Mouse (Mus musculus): ENCODE measurements around the gene Slc16a8. TPM values are rescaled to one million over a fixed set of nuclear protein-coding genes. Genes with fewer than 3 reads are reported as not detected.

Gene Slc16a8
- total and polyA plus RNA-seq, 2 experiments from 2014 or later: 0.95 to 1.6 TPM

DNA sequence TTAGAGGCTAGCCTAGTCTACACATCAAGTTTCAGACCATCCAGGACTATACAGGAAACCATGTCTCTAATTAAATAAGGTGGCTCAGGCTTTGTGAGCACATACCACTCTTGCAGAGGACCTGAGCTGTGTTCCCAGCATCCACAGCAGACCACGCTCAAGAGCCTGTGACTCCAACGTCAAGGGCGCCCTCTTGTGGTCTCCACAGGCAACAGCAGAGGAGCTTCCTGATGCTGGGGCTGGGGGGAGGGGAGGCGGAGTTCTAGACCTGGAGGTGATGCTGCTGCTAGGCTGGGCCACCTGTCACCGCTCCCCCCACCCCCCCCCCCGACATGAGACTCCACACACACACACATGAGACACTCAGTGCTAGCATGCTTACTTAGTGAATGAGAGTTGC, 25.6 kb upstream of the Slc16a8 start:
- no peak for ATAC-seq
- Histone ChIP-seq H3K27ac (ENCODE audit: low read depth, low read length) (no peak overlapping the region), H3K27me3 (ENCODE audit: insufficient read depth, low read length) (no peaks in the 10 kb centered on the region), H3K9me3 (ENCODE audit: low read length) (no peaks in the 10 kb centered on the region), H3K4me3 (ENCODE audit: low read depth, low read length) (no peak overlapping the region), H3K4me1 (ENCODE audit: insufficient read depth) (no peaks in the 10 kb centered on the region), H3K4me2 (ENCODE audit: low read depth) (no peak overlapping the region), H3K36me3 (ENCODE audit: insufficient read depth) (no peaks in the 10 kb centered on the region), H3K9ac (no peak overlapping the region)
- peak; percentile 53 for TF ChIP-seq CTCF (IDR thresholded peaks at IDR 0.05; ENCODE audit: low read depth)
- DNase-seq: no peak
- 24% methylated on average over 6 of the region's 6 CpGs for WGBS

DNA sequence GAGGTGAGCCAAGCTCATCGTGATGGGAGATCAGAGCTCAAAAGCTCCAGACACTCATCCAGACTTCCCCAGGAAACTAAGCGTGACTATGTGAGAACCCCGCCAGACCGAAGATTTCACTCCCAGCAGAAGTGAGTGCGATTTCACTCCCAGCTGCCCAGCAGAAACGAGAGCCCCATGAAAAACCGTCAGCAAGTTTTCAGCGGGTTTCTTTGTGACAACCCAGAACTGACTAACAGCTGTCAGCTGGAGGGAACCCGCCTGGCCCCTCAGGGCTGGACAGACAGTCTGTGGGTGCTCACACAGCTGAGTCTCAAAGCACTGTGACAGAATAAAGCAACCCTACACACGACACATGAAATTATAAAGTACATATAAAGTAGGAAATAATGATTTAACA, 23.2 kb upstream of the Slc16a8 start:
- Histone ChIP-seq H3K27me3 (ENCODE audit: insufficient read depth, low read length) (no peaks in the 10 kb centered on the region), H3K36me3 (ENCODE audit: insufficient read depth) (no peaks in the 10 kb centered on the region), H3K4me1 (ENCODE audit: insufficient read depth) (no peaks in the 10 kb centered on the region), H3K4me2 (ENCODE audit: low read depth) (no peak overlapping the region), H3K4me3 (ENCODE audit: low read depth, low read length) (no peak overlapping the region), H3K27ac (ENCODE audit: low read depth, low read length) (no peak overlapping the region), H3K9me3 (ENCODE audit: low read length) (no peaks in the 10 kb centered on the region), H3K9ac (no peak overlapping the region)
- no peak for DNase-seq
- WGBS: 75% methylated on average over 10 of the region's 10 CpGs
- no peak for ATAC-seq
- TF ChIP-seq CTCF (IDR thresholded peaks at IDR 0.05; ENCODE audit: low read depth): no peak

DNA sequence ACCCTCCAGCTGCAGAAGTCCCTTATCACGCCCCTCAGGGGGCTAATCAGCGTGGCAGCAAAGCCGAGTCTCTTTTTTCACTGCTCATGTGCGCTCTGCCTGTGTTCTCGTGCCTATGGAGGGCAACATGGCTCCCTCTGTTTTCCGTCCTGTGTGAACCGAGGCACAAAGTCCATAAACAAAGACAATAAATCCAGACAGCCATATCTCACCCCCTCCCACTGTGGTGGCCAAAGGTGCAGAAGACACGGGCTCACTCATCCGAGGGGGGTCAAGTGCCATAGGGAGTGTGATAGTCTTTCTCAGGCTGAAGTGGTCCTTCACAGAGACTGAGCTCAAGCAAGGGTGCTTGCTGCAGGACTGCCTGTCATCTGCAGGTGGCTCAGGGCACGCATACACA, 18.5 kb upstream of the Slc16a8 start:
- TF ChIP-seq CTCF (IDR thresholded peaks at IDR 0.05; ENCODE audit: low read depth): no peak
- H3K27me3 ChIP-seq (ENCODE audit: insufficient read depth, low read length): no peaks in the 10 kb centered on the region
- H3K9ac ChIP-seq: no peak overlapping the region
- no peak for ATAC-seq
- H3K36me3 ChIP-seq (ENCODE audit: insufficient read depth): no peaks in the 10 kb centered on the region
- H3K4me2 ChIP-seq (ENCODE audit: low read depth): no peak overlapping the region
- H3K4me1 ChIP-seq (ENCODE audit: insufficient read depth): no peaks in the 10 kb centered on the region
- H3K9me3 ChIP-seq (ENCODE audit: low read length): no peaks in the 10 kb centered on the region
- no peak overlapping the region for H3K27ac ChIP-seq (ENCODE audit: low read depth, low read length)
- WGBS: 65% methylated on average over 10 of the region's 10 CpGs
- no peak overlapping the region for H3K4me3 ChIP-seq (ENCODE audit: low read depth, low read length)
- no peak for DNase-seq

DNA sequence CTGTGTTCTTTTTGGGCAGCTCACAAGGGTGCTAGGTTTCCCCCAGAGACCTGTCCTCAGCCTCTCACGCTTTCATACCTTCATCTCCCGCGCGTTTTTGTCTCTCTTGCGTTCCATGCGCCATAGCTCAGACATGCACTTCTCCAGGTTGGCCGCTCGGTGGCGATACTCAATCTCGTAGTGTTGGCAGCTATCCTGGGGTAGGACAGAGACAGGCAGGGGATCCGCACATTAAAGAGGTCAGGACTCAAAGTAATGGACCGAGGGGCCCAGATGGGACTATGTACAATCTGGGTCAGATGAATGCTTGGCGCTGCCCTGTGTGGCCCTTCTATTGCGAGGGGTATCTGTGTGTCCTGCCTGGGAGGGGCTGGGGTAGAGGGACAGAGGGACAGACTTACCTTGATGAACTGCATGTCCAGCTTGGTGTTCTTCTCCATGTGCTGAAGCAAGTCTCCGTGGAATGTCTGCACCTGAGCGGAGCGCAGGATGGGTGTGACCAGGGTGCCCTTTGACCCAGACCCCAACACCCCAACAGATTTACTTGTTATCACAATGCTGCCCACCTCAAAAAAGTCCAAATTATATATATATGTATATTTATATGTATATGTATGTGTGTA, 16.7 kb upstream of the Slc16a8 start:
- ATAC-seq (peak; percentile 66), DNase-seq (peak; percentile 82)
- Histone ChIP-seq H3K9ac (peak overlapping the region; percentile 51), H3K4me3 (ENCODE audit: low read depth, low read length) (peak overlapping the region; percentile 41), H3K27ac (ENCODE audit: low read depth, low read length) (peak overlapping the region; percentile 30; the same call in 1 of the 2 replicates), H3K27me3 (ENCODE audit: insufficient read depth, low read length) (no peaks in the 10 kb centered on the region), H3K9me3 (ENCODE audit: low read length) (no peaks in the 10 kb centered on the region), H3K4me1 (ENCODE audit: insufficient read depth) (no peaks in the 10 kb centered on the region), H3K36me3 (ENCODE audit: insufficient read depth) (no peaks in the 10 kb centered on the region), H3K4me2 (ENCODE audit: low read depth) (peak overlapping the region; percentile 75)
- 11% methylated on average over 17 of the region's 17 CpGs for WGBS
- peak; percentile 81 for TF ChIP-seq CTCF (IDR thresholded peaks at IDR 0.05; ENCODE audit: low read depth)

DNA sequence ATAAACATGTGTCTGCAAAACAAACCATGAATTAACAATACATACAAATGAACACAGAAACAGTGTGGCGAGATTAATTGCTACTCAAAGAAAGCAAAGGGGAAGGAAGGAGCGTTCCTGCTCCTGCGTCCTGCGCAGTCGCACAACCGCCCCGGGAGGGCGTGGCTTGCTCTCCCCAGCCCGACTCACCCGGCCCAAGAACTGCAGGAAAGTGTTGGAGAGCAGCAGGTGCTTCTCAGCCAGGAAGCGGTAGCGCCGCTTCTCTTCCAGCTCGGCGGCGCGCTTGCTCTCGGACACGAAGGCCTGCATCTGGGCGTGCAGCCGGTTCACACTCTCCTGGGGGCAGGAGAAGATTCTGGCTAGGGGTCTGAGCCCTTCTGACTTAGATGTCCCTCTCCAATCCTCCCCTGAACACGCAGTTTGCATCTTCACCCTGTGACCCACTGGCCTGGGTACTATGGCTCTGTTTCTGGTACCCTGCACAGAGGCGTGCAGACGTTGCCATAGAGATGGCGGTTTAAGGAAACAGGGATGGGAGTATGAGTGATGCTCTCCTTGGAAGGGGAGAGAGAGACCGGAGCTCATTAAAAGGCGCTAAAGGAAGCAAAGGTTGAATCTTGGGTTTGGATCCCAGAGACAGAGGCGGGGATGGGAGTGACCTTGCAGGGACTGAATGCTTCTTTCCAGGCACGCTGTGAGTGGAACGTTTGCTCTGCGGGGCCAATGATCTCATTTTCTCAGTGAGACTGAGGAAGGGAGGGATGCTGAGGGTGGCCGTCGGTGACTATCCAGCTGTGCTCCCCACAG, 16.0 kb upstream of the Slc16a8 start:
- peak overlapping the region; percentile 30; the same call in 1 of the 2 replicates for H3K27ac ChIP-seq (ENCODE audit: low read depth, low read length)
- WGBS: under 1% methylated on average over 33 of the region's 33 CpGs
- TF ChIP-seq CTCF (IDR thresholded peaks at IDR 0.05; ENCODE audit: low read depth): no peak

DNA sequence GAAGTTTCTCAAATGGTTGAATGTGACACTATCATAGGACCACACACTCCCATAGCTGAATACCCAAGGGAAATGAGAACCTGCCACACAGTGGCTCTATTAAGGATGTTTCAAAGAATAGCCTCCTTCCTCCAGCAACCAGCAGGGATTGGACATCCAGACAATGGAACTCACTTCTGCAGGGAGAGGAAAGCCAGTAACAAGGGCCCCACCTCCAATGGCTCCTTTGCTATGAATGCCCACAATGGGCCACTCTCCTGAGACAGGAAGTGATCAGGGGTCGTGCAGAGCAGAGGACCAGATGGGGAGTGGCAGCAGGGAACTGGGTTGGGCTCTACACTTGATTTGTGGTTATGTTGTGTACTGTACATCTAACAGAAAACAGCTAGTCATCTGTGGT, 14.0 kb upstream of the Slc16a8 start:
- H3K4me3 ChIP-seq (ENCODE audit: low read depth, low read length): no peak overlapping the region
- no peak overlapping the region for H3K4me2 ChIP-seq (ENCODE audit: low read depth)
- no peak for TF ChIP-seq CTCF (IDR thresholded peaks at IDR 0.05; ENCODE audit: low read depth)
- 19% methylated on average over 1 of the region's 1 CpGs for WGBS
- H3K9ac ChIP-seq: no peak overlapping the region
- no peaks in the 10 kb centered on the region for H3K36me3 ChIP-seq (ENCODE audit: insufficient read depth)
- no peak overlapping the region for H3K27ac ChIP-seq (ENCODE audit: low read depth, low read length)
- no peaks in the 10 kb centered on the region for H3K4me1 ChIP-seq (ENCODE audit: insufficient read depth)
- no peak for ATAC-seq
- no peaks in the 10 kb centered on the region for H3K27me3 ChIP-seq (ENCODE audit: insufficient read depth, low read length)
- no peak for DNase-seq
- no peaks in the 10 kb centered on the region for H3K9me3 ChIP-seq (ENCODE audit: low read length)

More for the DNA sequence above, 16.0 kb upstream of the Slc16a8 start:
- H3K9me3 ChIP-seq (ENCODE audit: low read length): no peaks in the 10 kb centered on the region
- peak overlapping the region; percentile 51 for H3K9ac ChIP-seq
- no peaks in the 10 kb centered on the region for H3K4me1 ChIP-seq (ENCODE audit: insufficient read depth)
- peak overlapping the region; percentile 41 for H3K4me3 ChIP-seq (ENCODE audit: low read depth, low read length)
- DNase-seq: peak; percentile 71
- peak overlapping the region; percentile 75 for H3K4me2 ChIP-seq (ENCODE audit: low read depth)
- no peaks in the 10 kb centered on the region for H3K27me3 ChIP-seq (ENCODE audit: insufficient read depth, low read length)
- ATAC-seq: peak; percentile 87
- H3K36me3 ChIP-seq (ENCODE audit: insufficient read depth): no peaks in the 10 kb centered on the region

DNA sequence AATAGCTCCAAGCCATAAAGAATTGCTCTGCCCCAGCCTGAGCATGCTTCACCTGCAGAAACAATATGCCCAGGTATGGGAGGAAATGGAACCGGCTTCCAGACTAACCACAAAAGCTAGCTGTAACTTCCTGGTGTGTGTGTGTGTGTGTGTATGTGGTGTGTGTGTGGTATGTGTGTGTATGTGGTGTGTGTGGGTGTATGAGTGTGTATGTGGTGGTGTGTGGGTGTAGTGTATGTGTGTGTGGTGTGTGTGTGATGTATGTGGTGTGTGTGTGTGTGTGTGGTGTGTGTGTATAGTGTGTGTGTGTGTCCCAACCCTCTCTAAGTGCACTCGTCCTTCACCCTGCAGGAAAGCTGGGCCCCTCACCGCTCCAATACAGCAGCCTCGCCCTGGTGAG, 10.8 kb upstream of the Slc16a8 start:
- peaks cover 3% of the 10 kb centered on the region; the same call in 1 of the 2 replicates for H3K27me3 ChIP-seq (ENCODE audit: insufficient read depth, low read length)
- no peak for TF ChIP-seq CTCF (IDR thresholded peaks at IDR 0.05; ENCODE audit: low read depth)
- WGBS: 69% methylated on average over 4 of the region's 4 CpGs

More for the DNA sequence above, 10.8 kb upstream of the Slc16a8 start:
- no peak for ATAC-seq
- no peak for DNase-seq
- Histone ChIP-seq H3K9ac (no peak overlapping the region), H3K27ac (ENCODE audit: low read depth, low read length) (no peak overlapping the region), H3K4me1 (ENCODE audit: insufficient read depth) (0 out of 2 replicates have a peak, but pooled peaks cover 3% of the 10 kb centered on the region), H3K9me3 (ENCODE audit: low read length) (no peaks in the 10 kb centered on the region), H3K4me3 (ENCODE audit: low read depth, low read length) (no peak overlapping the region), H3K36me3 (ENCODE audit: insufficient read depth) (no peaks in the 10 kb centered on the region), H3K4me2 (ENCODE audit: low read depth) (no peak overlapping the region)
